Mouse (Mus musculus): ENCODE measurements around the gene Phkg2.

- TF ChIP-seq CTCF (IDR thresholded peaks at IDR 0.05; ENCODE audit: borderline replicate concordance, control insufficient read depth, extremely low read depth, insufficient read depth, low read length, poor library complexity), result no peak
- TF ChIP-seq POLR2A (IDR thresholded peaks at IDR 0.05; ENCODE audit: control insufficient read depth, extremely low read depth, insufficient read depth, low read length, poor library complexity), result no peak
Observed at GRCm38 (mm10) chr7:127631416-127631815, 58.3 kb downstream of the Phkg2 start.
